Mouse (Mus musculus) heart, adult 2 months (tissue): Measurements from ENCODE around the gene Ikbke.

Experiments
- CTCF ChIP-seq: fragments of 200-600 bp; IDR thresholded peaks from 2 replicates; pipeline ENCODE4 v1.8.1; 2022; ENCODE audit warnings: antibody characterized with exemption, mild to moderate bottlenecking, moderate library complexity
- POLR2A ChIP-seq: fragments of 200-500 bp; IDR thresholded peaks from 2 replicates; pipeline ENCODE4 v1.6.1; 2011; ENCODE audit warnings: mild to moderate bottlenecking, low read depth, low read length, control low read depth; ENCODE audit not compliant: insufficient read depth

GRCm38 (mm10) chr1:131204461-131204860, 74.9 kb downstream of the Ikbke start:
- no peak for TF ChIP-seq POLR2A
- TF ChIP-seq CTCF: no peak
